Mouse (Mus musculus): ENCODE measurements at regions not wholly inside any gene's neighbourhood (a gene's known extent, or its start where the extent isn't known, plus 50 kb on each side); places are given as distances from the start of the nearest gene placed in this dataset.

DNA sequence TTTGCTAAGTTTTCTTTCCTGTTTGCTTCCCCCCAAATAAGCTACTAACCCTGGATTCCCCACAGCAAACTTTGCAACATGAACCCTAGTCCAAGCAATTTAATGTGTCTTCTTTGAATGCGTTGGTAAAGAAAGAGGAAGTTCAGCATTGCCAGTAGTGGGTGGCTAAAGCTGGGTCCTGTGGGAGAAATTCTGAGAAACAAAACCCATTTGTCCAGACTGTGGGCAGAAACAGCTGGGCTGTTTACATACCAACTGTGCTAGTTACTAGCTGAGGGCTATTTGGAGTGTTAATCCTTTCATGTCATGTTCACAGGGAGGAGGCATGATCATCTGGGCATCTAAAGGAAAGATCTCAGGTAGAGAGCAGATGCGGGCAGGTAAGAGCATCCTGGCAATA lies 51.8 kb upstream of the 1190002N15Rik start:
- DNase-seq (ENCODE audit: low spot score in 2 of 2), result no peak

- DNase-seq (ENCODE audit: low spot score in 2 of 2), result no peak
These were observed 64.7 kb upstream of the Slc9a9 start for GRCm38 (mm10) chr9:94604993-94605392.

DNA sequence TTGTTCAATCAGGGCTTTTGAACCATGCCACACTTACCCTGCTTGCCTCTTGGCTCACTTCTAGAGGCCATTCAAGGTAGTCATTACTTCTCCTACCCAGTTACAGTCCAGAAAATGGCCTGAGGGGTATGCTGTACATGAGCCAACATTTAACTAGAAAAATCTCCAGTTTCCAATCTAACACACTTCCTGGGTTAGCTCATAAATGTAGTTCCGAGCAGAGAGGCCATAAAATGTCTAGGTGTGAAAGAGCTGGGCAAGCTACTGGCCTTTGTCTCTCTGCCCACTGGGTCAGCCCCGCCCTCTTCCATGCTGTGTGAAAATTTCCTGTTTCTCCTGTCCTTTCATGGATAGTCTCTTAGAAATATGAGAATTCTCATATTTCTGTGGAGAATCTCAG lies 63.3 kb upstream of the Slc9a9 start:
- no peak for DNase-seq (ENCODE audit: low spot score in 2 of 2)

DNA sequence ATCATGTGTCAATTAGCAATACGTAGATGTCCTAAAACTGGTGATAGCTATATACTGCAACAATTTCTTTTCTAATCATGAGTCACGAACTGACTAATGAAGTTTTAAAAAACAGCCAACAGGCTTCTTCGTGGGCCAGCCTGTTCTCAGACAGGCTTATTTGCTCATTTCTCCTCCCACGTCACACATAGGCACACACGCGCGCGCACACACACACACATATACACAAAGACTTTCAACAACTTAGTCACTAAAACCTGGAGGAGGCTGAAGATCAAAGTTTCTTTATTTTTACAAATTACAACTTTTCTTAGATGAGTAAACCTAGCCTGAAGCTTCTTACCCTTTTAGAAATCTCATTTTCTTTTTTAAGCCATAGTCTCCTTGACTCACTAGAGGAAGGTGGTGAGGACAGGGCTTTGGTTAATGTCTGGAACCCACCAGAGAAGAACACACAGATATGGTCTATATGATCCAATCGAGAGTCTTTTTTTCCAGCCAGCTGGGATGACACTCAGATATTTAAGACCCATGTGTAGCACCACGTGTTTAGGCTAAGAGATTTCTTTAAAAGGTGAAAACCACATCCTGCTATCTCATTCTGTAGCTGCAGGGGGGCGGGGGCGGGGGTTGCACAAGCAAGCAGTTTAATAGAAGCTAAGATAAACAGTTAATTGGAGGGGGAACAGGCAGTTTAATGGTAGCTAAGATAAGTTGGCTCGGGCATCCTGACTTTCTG lies 62.5 kb upstream of the Slc9a9 start:
- no peak for DNase-seq (ENCODE audit: low spot score in 2 of 2)

- DNase-seq (ENCODE audit: low spot score in 2 of 2), result no peak
These were observed 62.0 kb upstream of the Slc9a9 start for GRCm38 (mm10) chr9:94607750-94608106.

DNA sequence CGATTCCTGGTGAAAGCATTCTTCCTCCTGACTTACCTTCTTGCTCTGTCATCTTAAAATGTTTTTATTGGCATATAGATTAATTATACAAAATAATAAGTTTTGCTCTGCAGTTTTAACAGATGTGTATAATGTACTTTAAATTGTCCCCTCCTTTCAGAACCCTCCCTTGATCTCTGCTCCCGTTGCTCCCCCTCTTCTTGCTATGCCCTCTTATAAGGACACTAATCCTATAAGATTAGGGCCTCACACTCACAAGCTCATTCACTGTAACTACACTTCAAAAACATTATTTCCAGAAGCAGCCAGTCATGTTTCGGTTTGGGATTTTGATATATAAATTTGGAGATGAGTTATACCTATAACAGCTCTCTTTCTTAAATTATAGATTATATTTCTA lies 59.6 kb upstream of the Slc9a9 start:
- no peak for DNase-seq (ENCODE audit: low spot score in 2 of 2)

DNA sequence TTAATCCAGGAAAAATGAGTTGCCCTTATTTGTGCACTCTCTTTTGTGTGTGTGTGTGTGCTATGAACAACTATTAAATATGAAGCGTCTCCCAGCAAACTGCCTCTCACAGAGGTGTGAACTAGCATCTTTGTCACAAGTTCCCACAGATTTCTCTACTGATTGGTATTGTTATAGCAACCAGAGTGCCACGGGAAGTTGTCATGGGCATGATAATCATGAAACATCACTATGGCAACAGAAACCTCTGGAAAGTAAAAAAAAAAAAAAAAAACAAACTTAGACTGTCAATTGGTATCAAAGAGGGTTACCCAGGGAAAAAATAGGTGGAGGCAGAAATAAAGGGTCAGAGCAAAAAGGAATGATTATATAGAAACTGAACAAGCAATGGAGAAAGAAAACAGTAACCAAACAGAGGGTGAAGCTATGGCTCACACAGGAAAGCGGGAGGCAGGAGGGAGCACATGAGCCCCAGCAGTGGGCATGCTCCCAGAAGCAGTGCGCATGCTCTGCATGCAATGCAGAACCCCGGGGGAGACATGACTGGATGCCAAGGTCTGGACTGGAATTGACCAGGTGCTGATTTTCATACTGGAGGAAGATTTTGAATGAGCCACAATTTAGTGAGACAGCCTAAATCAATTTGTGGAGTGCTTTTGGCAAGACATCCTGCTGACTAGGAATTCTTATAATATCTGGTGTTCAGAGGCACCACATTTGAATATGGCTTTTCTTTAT lies 58.9 kb upstream of the Slc9a9 start:
- peak; percentile 62 to 71 for DNase-seq (ENCODE audit: low spot score in 2 of 2)

DNA sequence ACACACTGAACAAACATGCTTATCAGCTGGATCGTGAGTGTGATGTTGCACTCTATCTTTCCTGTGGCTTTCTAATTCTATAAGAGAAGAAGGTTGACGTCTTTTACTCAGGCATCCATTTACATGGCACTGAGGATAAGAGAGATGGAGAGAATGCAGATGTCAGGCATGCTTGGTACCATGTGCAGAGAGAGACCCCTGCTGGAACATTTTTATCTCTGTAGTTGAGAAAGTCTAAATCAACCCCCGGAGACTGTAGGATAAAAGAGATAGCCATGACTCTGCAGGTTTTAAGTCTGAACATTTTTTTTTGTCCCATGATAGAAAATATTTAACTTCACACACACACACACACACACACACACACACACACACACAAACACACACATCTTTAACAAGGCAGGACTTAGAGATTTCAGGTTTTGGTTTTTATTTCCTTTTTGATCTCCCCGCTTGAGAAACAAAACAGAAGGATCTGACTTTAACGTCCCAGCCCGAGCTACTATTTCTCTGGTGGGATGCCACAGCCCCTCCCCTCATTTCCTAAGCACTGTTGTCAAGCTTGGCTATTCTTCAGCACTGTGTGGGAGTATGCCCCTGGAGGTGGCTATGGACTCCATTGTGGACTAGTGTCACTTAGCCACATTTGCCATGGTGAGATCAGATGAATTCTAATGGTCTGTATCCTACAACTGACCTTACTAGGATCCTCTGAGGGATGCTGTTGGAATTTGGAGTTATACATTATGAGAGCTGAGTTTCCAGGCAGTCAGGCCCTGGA lies 55.6 kb upstream of the Slc9a9 start:
- peak; percentile 67 for DNase-seq (ENCODE audit: low spot score in 2 of 2)

DNA sequence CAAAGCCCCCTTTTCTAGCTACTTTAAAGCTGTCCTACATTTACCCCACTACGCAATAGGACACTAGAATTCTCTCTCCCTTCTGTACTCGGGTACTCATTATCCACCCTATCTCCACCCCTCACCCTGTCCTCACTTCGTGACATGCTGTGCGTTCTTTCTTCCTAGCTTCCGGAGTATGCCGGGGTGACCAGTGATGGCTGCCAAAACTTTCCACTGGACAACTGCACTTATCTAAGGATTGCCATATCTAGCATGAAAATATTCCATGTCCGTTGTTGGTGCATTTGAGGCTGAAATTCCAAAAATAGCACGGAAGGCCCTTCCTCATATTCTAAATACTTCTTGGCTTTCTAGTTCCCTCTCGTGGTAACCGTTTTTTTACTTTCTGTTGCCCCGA lies 54.5 kb upstream of the Slc9a9 start:
- DNase-seq (ENCODE audit: low spot score in 2 of 2), result no peak

- no peak for DNase-seq (ENCODE audit: low spot score in 2 of 2)
These were observed 51.5 kb upstream of the Slc9a9 start for GRCm38 (mm10) chr9:94618079-94618786.

Measured in right cerebral cortex, postnatal 10 days (tissue).